Mouse (Mus musculus) myocyte (in vitro differentiated cells): ENCODE measurements at regions not wholly inside any gene's neighbourhood (a gene's known extent, or its start where the extent isn't known, plus 50 kb on each side); places are given as distances from the start of the nearest gene placed in this dataset.

Experiments
- CEBPB ChIP-seq: IDR thresholded peaks from 2 replicates; pipeline ENCODE4 v1.6.1; 2011; ENCODE audit warnings: mild to moderate bottlenecking, moderate library complexity; ENCODE audit not compliant: poor library complexity, insufficient read depth, severe bottlenecking
- E2F4 ChIP-seq: IDR thresholded peaks from one replicate; pipeline ENCODE4 v1.6.1; 2011; ENCODE audit warnings: mild to moderate bottlenecking, control low read depth, moderate library complexity; ENCODE audit not compliant: insufficient read depth
- MAX ChIP-seq: IDR thresholded peaks from one replicate; pipeline ENCODE4 v1.6.1; 2011; ENCODE audit warnings: low read depth, mild to moderate bottlenecking, control low read depth
- MYOD1 ChIP-seq, 3 experiments: IDR thresholded peaks; one replicate each; pipeline ENCODE4 v1.6.1; 2011; ENCODE audit warnings: control low read depth in 2 of 3, low read depth in 2 of 3, mild to moderate bottlenecking in 2 of 3, moderate library complexity in 1 of 3; ENCODE audit not compliant: insufficient read length in 2 of 3, control insufficient read depth in 1 of 3
- POLR2A ChIP-seq: IDR thresholded peaks from one replicate; pipeline ENCODE4 v1.6.1; 2011; ENCODE audit warnings: low read depth, mild to moderate bottlenecking, control low read depth, moderate library complexity; ENCODE audit not compliant: insufficient read length
- REST ChIP-seq: IDR thresholded peaks from one replicate; pipeline ENCODE4 v1.6.1; 2011; ENCODE audit warnings: mild to moderate bottlenecking, control low read depth, moderate library complexity; ENCODE audit not compliant: insufficient read depth, insufficient read length
- SRF ChIP-seq: IDR thresholded peaks from one replicate; pipeline ENCODE4 v1.6.1; 2011; ENCODE audit warnings: low read depth; ENCODE audit not compliant: control insufficient read depth, insufficient read length
- USF1 ChIP-seq: IDR thresholded peaks from one replicate; pipeline ENCODE4 v1.6.1; 2011; ENCODE audit warnings: low read depth, mild to moderate bottlenecking, control low read depth, moderate library complexity

DNA sequence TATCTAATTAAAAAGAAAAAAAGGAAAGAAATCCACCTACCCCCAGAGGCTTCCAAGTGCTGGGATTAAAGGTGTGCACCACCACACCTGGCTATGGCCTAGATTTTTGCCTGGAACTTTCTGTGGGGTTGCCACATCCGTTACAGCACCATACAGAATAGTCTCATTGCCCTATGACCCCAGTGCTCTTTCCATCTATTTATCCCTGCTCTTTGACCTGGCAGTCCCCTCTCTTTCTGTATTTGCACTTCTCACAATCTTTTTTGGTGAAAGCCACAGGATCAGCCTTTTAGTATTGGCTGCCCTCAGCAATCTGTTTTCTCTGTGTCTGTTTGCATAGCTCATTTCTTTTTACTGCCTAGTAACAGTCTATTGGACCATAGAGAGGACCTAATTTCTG lies 197.9 kb upstream of the Bcor start:
- TF ChIP-seq REST (no peak), POLR2A (no peak), E2F4 (no peak), MYOD1 (IDR thresholded peaks at IDR 0.05; ENCODE audit: control insufficient read depth in 1 of 3, insufficient read length in 2 of 3, low read depth in 2 of 3) (no peak), MAX (no peak), SRF (no peak), CEBPB (no peak), USF1 (no peak)
